Mouse (Mus musculus): ENCODE results near the gene Smim24.

The Smim24 gene

GRCm38 (mm10) chr10:81409330-81409729 lies 16.5 kb downstream of the Smim24 start:
- no peak for DNase-seq (ENCODE audit: low spot score in 2 of 2)

GRCm38 (mm10) chr10:81410350-81410749 lies 17.5 kb downstream of the Smim24 start:
- no peak for DNase-seq (ENCODE audit: low spot score in 2 of 2)

- DNase-seq (ENCODE audit: low spot score in 2 of 2) = no peak
Observed at GRCm38 (mm10) chr10:81410981-81411380, 18.1 kb downstream of the Smim24 start.

GRCm38 (mm10) chr10:81411471-81412400 lies 18.9 kb downstream of the Smim24 start:
- peak; percentile 71 to 94 for DNase-seq (ENCODE audit: low spot score in 2 of 2)

- no peak for DNase-seq (ENCODE audit: low spot score in 2 of 2)
Observed at GRCm38 (mm10) chr10:81412586-81413309, 19.9 kb downstream of the Smim24 start.

DNA sequence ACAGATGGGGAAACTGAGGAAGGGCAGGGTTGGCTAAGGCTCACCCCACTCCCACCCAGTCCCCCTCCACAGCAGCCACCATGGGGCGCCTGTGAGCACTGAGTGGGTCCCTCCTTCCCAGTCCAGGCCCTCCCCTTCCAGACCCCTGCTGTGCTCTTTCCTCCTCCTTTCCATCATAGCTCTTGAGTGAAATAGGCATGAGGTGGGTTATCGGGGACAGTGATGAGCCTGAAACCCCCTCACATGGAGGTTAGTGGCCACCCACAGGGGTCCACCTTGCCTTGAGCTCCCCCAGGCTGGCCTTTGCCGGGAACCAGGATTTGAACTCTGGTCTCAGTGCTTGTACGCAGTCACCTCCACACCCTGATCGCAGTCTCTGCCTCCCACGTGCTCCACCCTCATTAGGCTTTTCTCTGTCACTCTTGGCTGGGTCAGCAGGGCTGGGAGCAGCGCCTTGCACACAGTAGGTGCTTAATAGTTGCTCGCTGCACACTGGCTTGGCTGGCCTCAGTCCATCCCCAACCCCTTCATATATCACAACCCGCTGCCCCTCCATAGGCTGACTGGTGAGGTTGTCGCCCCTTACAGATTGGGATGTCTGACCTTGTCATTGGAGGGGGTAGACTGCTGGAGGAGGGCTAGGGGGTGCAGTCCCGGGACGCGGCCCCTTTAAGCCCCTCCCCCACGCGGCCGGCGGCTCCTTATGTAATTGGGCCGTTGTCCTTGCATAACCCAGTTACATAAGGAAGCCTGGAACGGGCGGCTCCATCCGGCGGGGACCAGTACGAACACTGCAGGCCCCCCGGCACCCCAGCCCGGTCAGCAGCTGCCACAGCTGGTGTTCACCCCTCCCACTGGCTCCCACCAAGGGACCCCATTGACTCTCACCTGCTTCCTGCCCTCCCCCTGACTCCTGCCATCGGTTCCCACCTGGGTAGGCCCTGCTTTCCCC lies 20.7 kb downstream of the Smim24 start:
- no peak for DNase-seq (ENCODE audit: low spot score in 2 of 2)

- no peak for DNase-seq (ENCODE audit: low spot score in 2 of 2)
Observed at GRCm38 (mm10) chr10:81414682-81415081, 21.8 kb downstream of the Smim24 start.

DNA sequence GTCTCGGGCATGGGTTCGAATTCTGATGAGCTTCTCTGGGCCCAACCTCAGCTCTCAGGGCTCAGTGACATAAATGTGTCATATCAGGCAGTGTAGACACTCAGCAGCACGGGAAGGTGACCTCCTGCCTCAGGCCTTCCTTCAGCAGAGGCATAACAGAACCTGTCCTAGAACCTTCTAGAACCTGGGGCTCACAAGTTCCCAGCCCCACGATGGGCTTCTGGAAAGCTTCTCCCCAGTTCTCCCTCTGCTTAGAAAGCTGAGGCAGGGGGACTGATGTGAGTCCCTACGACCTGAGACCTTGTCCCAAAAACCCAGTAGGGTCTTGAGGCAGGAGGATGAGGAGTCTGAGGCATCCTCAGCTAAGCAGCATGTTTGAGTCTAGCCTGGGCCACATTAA lies 22.3 kb downstream of the Smim24 start:
- DNase-seq (ENCODE audit: low spot score in 2 of 2) = no peak

GRCm38 (mm10) chr10:81415549-81416310 lies 22.9 kb downstream of the Smim24 start:
- DNase-seq (ENCODE audit: low spot score in 2 of 2) = no peak

- DNase-seq (ENCODE audit: low spot score in 2 of 2) = peak; percentile 79 to 97
Observed at GRCm38 (mm10) chr10:81416581-81417226, 23.9 kb downstream of the Smim24 start.

DNA sequence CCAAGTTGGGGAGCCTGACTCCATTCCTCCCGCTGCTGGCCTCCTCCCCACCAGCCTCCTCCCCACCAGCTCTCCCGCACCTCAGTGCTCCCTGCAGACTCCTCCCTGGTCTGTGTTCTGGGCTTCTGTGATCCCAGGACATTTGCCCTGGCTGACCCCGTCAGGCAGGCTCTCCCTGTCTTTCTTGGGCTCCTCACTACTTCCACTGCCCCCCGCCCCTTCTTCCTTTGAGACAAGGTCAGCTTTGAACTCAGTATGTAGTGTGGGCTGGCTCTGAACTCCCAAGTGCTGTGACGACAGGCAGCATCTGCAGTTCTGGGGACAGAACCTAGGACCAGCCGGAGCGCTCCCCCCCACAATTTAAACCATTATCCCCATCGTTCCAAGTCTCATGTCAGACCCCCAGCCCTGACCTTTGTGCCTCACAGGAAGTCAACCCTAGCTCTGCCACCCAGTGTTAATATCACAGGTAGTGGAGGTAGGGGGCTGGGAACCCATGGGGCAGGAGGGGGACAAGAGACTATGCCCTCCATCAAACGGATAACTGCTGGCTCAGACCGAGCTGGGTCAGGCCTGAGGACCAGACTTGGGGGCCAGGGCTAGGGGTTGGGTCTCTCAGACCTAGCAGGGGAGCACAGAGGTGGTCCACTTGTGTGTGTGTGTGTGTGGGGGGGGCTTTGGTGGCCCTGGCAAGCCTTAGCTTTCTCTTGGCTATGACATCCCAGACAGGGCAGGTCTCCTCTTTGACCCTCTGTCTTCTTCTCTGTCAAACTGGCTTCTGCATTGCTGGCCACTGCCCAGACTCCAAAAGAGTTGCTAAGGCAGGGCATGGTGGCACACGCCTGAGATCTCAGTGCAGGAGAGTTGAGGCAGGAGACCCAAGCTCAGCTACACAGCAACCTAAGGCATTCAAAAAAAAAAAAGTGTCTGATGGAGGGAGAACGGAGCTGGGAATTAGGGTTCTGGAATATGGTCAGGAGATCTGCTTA lies 24.7 kb downstream of the Smim24 start:
- no peak for DNase-seq (ENCODE audit: low spot score in 2 of 2)

DNA sequence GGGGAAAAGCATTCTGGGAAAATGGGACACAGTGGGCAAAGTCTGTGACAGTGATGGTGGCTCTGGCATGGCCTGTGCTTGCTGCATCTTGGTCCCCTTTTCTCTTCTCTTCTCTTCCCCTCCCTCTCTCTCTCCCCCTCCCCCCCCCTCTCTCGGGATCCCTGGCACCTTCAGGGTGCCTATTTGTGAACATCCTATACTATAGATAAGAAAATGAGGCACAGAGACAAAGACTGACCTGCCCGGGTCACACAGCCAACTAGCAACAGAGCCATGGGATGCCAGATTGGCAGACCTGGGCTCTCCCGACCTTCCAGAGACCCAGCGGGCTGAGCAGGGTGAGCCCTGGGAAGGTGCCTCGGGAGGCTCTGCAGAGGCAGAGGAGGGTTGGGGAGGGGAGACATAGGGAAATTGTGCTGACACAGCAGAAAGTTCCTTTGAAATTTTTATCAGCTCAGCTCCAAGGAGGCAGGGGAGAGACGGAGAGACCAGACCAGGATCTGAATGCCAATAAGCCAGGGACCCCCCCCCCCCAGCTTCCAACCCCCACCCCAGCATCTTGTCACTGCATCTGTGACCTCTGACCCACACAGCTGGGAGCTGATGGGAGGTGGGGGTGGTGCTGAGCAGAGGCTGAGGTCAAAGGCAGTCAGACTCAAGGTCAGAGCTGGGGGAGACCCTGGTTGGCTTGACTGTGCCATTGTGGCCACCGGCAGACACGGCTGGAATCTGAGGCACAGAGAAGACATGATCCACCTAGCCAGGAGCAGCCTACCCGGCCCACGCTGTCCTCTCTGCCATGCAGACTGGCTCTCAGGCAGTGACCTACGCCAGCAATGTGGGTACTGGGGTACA lies 25.6 kb downstream of the Smim24 start:
- DNase-seq (ENCODE audit: low spot score in 2 of 2) = no peak

GRCm38 (mm10) chr10:81419111-81419928 lies 26.5 kb downstream of the Smim24 start:
- peak in 1 of 2 experiments; percentile 17 for DNase-seq (ENCODE audit: low spot score in 2 of 2)

DNA sequence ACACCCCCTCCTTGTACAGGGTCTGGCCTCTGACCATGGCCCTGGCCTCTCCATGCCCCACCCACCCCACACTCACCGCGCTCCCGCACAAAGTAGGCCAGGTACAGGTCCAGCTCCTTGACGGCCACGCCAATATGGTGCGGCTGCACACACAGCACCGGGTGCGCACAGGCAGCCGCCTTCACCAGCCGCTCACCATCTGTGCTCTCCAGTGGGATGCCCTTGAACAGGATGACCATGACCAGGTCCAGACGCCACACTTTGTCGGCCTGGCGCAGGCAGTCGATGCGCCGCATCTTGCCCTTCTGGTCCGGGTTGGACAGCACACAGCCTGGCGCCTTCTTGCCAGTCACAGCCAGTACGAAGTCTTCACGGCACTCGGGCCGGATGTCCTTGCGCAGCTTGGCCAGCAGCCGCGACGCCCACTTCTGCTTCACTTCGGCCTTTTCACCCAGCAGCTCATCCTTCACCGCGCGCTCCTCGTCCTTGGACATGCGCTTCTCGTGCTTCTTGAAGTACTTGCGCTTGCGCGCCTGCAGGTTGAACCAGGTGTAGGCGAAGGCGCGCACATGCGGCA lies 27.4 kb downstream of the Smim24 start:
- peak; percentile 19 to 47 for DNase-seq (ENCODE audit: low spot score in 2 of 2)

DNA sequence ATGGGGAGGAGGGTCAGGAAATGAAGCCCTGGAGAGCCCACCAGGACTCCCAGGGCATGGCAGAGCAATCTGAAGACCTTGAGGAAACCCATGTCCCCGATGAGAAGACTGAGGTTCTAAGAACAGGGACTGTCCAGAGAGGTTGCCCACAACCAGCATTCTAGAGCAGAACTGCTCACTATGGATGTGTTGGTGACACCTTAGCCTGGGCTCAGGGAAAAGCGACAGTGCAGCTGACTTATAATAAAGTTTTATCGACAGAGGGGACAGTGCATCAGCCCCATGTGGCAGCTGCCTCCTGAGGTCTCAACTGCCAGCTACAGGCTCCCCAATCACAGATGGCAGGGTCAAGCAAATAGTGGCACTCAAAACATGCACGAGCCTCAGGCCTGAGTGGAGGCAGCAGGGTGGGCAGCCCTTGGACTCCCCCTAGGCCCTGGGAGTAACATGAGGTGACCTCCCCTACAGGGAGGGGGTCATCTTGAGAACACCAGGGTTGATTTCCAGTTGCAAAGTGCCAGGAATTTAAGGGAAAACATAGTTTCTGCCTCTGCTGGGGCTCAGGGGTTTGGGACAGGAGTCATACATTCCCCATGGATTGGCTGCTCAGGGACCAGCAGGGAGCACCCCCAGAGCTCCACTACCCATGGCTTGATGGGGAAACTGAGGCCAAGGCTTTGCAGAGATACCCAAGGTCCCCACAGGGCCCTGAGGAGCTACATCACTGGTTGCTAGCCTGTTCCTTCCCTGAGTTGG lies 28.4 kb downstream of the Smim24 start:
- peak in 1 of 2 experiments; percentile 1 for DNase-seq (ENCODE audit: low spot score in 2 of 2)

DNA sequence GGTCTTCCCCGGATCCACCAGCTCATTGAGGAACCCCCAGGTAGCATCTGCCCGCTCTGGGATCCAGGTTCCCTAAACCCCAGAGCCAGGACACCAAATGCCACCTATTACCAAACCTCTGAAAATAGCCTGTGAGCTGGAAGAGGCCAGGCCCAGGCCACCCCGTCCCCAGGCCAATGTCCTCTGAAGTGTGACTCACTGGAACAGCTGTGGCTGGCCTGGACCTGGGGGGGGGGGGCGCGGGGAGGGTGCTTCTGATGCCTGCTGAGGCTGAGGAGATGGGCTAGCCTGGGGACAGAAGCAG lies 28.9 kb downstream of the Smim24 start:
- DNase-seq (ENCODE audit: low spot score in 2 of 2) = no peak
